Mouse (Mus musculus) 3134 (cell line): Measurements from ENCODE around the gene Slc6a1.
"Not testable (repeated sequence)": the region's sequence is repeated elsewhere in the genome, so short reads cannot be mapped to it uniquely, and the experiment has no call there.

Source experiments
- DNase-seq: peaks from one replicate; pipeline ENCODE4 v3.0.0-alpha.2; 2011; ENCODE audit warnings: low spot score; ENCODE audit not compliant: insufficient read length; ENCODE audit errors: extremely low read depth

Slc6a1 gene

DNA sequence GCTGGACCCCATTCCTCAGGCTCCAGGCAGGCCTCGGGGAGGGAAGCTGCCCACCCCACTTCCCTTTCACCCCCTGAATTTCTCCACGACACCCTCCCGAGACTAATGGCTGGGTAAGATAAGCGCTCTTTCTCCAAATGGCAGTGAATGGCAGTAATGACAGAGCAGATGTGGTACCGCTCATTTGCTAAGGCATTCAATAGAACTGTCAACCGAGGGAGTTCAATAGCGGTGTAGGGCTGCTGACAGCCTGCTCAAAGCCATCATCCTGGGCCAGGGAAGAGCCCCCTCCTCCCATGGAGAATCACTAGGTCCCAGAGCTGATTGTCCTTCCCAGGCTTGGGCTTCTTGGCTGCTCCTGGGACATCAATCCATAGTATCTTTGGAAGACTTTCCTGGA is 6.7 kb downstream of the Slc6a1 start:
- no peak for DNase-seq

DNA sequence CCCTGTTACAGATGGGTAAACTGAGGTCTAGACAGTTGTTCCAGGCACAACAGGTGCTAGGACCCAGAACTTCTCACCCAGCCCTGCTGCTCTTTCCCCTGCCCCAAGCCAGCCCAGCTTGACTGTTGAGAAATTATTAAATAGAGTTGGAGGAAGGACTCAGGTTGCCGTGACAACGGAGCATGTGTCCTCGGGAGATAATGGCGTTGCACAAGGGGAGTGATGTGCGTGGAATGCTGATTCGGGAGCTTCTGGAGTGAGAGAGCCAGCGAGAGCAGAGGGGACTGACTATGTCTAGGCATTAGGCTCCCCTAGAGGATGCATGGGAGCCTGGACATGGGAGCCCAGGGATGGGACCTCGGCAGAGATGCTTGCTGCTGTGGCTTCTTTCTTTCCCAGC is 7.7 kb downstream of the Slc6a1 start:
- no peak for DNase-seq

DNA sequence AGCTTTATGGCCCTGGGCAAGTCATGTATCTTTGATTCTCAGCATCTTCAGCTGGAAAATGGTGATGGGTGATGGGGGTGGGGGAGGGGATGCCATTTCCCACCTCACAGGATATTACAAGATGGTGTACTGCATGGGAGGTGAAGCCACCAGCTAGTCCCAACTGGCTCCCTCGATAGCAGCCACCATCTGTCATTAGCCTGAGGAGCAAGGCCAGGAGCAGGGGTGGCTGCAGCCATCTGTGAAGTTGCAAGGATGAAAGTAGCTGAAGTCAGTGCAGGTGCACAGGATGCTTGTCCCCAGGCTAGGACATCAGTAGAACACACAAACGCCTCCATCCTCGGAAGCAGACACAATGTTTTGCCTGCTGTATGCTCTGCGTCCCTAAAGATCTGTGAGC is 8.5 kb downstream of the Slc6a1 start:
- DNase-seq = no peak

DNA sequence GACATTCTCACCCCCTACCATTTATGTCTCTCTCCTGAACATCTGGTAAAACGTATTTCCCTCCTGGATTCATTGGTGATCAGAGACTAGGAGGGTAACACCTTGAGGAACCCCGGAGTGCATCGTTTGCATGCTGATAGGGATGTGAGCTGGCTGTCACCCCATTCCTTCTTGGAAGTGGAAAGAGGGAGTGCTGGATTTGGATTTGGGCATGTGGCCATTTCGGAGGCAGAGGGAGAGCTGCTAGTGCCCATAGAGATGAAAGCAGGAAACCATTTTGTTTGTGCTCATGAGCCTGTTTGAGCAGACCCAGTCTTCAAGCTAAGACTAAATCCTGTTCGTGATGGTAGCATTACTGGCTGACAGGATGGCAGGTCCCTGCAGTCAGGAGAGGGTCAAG is 9.0 kb downstream of the Slc6a1 start:
- no peak for DNase-seq

DNA sequence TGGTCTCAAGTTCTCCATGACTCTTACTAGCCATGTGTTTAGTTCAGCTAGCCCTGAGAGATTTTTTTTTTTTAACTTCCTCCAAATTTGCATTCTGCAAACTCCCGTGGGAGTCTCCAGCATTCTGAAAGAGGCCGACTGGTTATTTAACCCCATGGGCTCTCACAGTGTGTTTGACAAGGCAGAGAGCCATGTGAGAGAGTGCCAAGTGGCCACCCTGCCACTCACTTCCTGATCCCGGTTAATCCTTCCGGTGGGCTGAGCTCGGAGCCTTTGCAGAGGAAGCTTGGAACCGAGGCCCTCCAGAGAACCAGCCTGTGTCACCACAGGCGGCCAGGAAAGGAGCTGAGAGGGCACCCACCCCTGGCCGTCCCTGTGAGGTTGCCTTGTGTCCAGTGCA is 11.1 kb downstream of the Slc6a1 start:
- DNase-seq = peak; percentile 45

DNA sequence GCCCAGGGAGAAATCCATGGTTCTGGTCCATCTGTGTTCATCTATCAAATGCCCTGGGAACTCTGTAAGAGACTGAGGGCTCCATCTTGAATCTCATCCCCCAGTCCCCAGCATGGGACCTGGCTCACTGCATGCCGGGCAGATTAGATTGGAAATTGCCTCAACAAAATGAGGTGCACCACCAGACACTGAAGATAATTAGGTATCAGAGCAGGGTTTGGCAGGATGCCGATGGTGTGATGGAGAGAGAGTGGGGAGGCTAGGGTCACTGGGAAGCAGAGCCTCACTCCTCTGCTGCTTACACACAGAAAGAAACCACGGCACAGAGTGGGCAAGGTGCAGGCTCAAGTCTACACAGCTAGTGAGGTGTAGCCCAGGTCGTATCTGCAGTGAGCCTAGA is 12.7 kb downstream of the Slc6a1 start:
- no peak for DNase-seq

DNA sequence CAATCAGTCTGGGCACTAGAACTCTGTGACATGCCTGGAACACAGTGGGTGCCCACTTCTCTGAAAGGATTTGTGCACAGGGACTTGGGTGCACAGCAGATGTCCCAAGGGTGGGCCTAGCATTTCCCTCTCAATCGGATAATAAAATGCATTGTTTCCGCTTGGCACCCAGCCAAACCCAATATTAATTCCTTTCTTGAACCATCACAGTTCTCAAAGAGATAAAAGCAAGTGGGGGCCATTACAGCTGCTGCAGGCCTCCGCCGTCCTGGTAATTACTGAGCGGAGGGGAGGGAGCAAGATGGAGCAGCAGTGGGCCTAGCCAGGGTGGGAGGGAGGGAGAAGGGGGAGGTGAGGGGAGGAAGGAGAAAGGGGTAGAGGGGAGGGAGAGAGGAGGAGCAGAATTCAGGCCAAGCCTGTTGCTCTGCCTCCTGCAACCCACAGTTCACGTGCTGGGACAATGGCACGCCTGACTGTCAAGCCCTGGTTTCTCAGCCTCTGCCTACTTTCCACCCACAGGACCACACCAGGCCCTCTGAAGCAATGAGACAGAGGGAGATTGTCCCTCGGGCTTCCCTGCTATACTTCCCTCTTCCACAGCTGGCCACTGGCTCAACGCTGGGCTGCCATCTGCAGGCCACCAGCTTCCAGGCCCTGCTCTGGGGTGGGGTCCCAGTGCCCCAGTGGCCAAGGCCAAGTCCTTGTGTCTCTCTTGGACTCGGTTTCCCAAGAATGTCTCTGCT is 15.0 kb downstream of the Slc6a1 start:
- no peak for DNase-seq

DNA sequence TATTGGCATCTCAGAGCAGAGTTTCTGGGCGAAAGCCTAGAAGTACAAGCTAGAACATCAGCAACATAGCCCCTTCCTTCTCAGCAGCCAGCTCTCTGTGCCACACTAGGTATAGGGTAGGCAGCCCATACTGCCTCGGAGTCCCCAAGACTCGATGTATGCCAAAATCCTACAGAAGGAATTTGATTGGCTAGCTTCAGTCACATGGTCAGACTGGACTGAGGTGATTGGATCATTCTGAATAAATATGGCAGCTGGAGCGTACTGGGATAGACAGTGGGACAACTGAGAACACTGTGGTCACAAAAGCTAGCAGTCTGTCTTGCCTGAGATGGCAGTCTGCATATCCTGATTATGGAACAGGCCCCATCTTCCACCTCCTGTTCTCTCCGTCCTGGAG is 17.3 kb downstream of the Slc6a1 start:
- DNase-seq = no peak

DNA sequence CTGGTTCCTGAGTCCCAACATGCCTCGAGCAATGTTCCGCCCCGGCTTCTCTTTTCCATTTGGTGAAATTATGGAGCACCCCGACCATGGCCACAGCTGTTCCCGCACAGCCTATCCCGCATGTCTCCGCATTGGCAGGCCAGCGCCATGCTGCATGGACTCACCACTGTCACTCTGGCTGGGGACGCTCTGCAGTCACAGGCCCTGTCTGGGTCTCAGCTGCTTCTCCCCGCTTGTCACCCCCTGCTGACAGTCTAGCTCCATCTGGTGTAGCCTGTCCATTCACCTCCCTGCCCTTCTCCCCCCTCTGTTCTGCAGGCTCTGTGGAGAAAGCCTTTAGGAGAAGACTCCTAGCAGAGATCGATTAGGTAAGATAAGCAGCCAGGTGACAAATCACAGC is 18.3 kb downstream of the Slc6a1 start:
- no peak for DNase-seq

DNA sequence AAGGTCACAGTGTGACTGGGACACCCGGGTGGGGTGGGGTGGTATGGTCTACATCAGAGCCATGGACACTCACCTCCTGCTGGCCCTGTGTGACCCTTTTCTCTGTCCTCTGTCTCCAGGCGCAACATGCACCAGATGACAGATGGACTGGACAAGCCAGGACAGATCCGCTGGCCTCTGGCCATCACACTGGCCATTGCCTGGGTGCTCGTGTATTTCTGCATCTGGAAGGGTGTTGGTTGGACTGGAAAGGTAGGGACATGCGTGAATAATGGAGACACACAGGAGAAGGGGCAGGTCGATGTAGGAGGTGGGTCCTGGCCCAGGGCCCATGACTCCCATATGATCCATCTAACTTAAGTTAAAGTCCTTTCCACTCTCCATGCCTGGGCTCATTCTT is 22.2 kb downstream of the Slc6a1 start:
- no peak for DNase-seq

DNA sequence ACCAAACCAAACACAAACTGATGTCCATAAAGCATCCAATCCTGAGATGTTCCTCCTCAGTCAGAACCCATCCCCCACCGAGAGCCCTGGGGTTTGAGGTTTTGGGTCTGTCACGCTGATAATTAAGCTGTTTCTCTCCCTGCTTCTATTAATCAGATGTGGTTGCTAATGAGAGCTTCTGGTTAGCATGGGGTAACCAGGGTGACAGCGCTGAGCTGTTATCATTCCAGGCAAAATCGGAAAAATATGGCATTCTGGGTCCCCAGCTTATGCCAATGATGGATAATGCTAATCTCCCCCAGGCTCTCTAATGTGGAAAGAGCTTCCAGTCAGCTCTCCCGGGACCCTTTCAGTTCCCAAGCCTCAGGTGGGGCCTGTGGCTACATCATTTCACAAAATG is 38.1 kb downstream of the Slc6a1 start:
- DNase-seq = no peak

DNA sequence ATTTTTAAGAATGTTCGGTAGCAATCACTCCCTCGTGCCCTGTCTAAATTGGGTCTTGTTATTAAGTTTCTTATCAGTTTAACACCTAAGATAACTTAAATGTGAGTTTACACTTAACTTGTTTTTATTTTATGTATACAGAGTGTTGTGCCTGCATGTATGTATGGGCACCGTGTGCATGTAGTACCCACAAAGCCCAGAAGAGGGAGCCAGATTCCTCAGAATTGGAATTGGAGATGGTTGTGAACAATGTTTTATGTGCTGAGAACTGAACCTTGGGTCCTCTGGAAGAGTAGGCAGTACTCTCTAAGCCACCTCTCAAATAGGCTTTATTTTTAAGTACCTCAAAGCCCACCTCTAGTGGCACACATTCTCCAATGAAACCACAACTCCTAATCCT is 38.7 kb downstream of the Slc6a1 start:
- DNase-seq = no peak

DNA sequence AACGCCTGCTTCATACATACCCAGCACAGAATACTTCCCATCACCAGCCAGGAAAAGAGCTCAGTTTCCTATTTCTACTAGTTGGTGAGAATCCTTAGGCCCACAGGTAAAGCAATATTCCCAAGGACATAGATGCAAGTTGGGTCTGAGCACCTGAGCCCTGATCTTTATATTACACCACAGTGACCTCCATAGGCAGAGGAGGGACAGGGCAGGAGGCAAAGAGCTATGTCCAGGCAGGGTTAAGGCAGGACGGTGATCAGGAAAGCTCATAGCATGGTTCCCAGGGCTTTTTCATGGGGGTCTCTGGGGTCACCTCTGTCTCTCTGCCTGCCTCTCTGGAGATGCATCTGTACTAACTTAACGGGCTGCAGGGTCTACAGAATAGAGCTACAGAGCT is 40.5 kb downstream of the Slc6a1 start:
- no peak for DNase-seq

DNA sequence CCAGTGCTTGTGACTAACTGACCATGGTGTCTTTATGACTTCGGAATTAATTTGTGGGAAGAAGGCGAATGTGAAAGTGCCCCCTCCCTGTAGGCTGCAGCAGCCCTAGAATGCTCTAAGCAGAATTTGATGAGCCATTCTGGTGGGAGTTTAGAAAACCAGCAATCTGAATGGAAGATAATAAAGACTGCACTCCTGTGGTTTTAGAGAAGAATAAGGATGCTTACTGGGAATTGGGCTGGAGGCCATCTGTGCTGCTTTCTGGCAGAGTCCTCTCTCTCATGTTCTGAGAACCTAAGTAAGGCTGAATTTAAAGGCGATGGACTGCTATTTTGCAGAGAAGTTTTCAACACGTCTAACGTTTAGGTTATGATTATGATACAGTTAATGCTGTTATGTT is 42.4 kb downstream of the Slc6a1 start:
- no peak for DNase-seq

DNA sequence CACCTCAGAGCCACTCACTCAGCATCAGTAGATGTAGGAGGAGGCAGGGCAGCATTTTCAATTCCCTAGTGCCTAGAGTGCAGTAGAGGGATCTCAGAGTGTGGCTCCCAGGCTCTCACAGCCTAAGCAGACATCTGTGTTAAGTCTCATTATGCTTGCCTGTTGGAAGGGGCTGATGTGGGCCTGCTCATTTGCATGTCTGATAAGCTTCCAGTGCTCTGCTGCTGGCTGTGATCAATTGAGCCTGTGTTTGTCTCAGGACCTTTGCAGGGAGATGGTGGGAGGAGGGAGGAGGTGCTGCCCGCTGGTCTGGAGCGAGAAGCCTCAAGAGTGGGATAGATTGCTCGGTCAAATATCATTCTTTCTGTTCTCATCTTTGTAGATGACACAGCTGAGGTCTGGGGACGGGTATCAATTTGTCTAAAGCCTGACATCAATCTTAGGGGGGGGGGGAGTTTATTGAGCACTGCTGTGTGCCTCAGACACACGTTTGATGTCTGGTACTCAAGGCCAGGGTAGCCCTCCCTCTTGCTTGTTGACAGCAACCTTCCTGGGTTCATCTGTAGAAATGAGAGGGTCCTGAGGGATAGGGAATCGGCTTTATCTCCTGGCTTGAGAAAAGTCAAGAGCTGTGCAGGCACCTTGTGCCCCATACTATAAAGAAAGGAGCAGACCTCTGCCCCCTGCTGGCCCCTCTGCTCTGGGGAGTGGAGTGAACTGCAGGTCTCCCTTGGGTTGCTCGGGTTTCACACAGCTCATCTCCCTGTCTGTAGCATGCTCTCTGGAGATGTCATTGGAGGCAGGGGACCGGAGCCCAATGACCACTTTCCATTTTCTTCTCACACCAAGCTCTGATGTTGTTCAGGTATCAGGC is 47.4 kb downstream of the Slc6a1 start:
- DNase-seq = no peak

DNA sequence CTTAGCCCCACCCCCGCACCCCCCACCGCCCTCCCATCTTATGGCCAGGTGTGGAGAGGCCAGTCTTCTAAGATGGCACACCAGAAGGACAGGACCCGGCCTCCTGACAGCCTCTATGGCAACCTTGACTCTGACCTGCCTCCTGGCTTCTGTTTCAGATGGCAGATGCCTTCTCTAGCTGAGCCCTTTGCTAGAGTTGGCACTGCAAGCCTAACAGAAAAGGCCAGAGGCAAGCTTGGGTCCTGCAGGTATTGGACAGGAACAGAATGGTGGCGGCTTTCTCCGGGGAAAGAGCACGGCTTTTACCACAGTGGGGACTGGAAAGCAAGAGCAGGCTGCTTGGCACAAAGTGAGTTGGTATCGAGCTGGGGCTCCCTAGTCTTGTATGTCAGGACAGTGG is 49.5 kb downstream of the Slc6a1 start:
- DNase-seq = no peak

DNA sequence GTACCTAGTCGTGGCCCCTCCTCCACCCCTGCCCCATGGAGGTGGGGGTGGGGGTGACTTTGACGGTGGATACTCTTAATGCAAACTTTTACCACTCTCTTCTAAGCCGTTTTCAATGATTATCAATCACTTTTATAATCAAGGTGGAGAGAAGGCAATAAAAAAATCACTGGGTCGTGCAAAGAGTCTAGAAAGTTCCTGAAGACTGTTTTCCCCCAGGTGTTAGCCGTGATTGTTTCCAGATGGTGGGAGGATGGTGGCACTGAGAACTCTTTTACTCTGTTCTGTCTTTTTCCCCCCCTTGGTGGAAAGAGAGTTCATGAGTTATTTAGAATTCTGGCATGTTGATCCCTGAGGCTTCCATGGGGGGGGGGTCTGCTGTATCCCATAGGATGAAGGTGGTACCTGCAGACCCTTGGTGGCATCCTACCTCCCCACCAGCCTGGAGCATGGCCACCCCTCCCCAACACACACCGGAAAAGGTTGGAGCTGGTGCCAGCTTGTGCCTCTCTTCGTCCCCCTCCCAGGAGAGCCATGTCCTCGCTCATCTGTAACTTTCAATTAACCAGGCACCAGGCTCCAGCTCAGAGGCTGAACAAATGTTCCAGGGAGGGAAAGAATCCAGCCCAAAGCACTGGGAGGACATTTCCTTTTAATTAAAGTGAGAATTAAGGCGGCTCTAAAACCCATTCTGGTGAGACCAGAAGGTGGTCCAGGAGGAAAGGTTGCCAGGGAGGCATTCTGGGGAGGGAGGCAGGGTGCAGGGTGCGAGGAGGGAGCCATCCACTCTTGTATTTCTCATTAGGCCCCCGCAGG is 53.9 kb downstream of the Slc6a1 start:
- no peak for DNase-seq

DNA sequence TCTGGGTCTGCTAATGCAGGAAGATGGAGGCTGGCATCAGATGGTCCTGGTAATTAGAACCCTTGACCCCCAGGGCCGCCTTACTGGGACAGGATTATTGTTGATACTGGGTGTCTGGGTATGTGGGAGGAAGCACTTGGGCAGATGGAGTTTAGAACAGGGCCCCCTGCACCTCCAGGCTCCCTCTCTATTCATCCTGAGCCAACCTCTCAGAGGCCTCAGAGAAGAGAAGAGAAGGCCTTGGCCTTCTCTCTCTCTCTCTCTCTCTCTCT is 54.4 kb downstream of the Slc6a1 start:
- DNase-seq = no peak

DNA sequence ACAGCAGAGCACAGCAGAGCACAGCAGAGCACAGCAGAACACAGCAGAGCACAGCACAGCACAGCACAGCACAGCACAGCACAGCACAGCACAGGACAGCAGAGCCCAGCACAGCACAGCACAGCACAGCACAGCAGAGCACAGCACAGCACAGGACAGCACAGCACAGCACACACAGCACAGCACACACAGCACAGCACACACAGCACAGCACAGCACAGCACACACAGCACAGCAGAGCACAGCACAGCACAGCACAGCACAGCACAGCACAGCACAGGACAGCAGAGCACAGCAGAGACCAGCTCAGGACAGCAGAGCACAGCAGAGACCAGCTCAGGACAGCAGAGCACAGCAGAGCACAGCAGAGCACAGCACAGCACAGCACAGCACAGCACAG is 58.9 kb downstream of the Slc6a1 start:
- DNase-seq = not testable (repeated sequence)

DNA sequence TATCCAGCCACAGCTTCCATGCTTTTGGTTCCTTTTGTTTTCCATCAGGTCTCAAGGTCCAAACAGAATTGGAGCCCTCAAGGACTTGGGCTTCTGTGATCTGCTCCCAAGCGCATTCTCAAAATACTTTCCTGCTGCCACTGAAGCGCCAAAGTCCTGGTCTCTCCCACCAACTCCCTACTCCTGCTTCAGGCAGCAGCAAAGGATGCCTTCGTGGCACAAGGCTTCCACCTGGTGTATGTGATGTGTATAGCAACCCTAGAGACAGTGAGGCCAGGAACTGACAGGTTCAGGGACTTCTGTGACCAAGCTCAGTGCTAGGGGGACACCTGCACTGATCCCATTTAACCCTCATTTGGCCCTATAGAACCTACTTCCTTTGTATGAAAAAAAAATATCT is 61.3 kb downstream of the Slc6a1 start:
- no peak for DNase-seq

DNA sequence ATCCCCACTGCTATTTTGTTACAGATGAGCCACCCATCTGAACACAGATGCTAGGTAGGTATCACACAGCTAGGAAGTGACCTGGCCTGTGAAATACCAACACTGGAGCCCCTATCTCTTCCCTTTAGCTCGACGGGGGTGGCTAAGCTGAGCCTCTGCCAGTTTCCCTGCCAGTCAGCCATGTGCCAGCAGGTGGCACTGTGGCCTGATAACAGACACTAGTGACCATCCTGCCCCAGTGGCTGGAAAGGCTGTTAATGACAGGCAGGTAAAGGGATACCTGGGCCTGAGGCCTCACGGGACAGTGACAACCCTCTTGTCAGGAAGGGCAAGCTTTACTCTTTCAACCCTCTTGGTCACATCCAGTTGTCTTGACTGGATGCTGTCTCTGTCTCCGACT is 62.7 kb downstream of the Slc6a1 start:
- DNase-seq = peak; percentile 28
